Mouse (Mus musculus): ENCODE data around the gene Pex11g.

- TF ChIP-seq GATA1 (IDR thresholded peaks at IDR 0.05; ENCODE audit: borderline replicate concordance, low read length) (no peak), FLI1 (IDR thresholded peaks at IDR 0.05; ENCODE audit: low read length) (no peak)
These were observed 47.3 kb downstream of the Pex11g start for GRCm38 (mm10) chr8:3420105-3420706.

Measured in megakaryocyte, embryonic 14.5 days (primary cell).